Mouse (Mus musculus) hematopoietic stem cell, adult 5-6 weeks (primary cell): ENCODE measurements at regions not wholly inside any gene's neighbourhood (a gene's known extent, or its start where the extent isn't known, plus 50 kb on each side); places are given as distances from the start of the nearest gene placed in this dataset.

Experiments used
- ATAC-seq, 2 experiments: fragments of 125-278 bp in 1 of 2; replicated peaks in 1 of 2; 2 replicates each; pipeline ENCODE4 v1.8.0; 2016 to 2017; ENCODE audit warnings: inconsistent platforms in 2 of 2, mild to moderate bottlenecking in 2 of 2, moderate number of reproducible peaks in 2 of 2, low read depth in 1 of 2, moderate TSS enrichment in 1 of 2; ENCODE audit not compliant: low FRiP score in 2 of 2, poor library complexity in 2 of 2, severe bottlenecking in 2 of 2, insufficient read depth in 1 of 2, low TSS enrichment in 1 of 2

- ATAC-seq = no peak
These were observed 122.7 kb upstream of the Rab11fip2 start for GRCm38 (mm10) chr19:60066183-60066582.

- no peak for ATAC-seq
These were observed 111.8 kb upstream of the Rab11fip2 start for GRCm38 (mm10) chr19:60055121-60055874.

- ATAC-seq = no peak
These were observed 107.7 kb upstream of the Rab11fip2 start for GRCm38 (mm10) chr19:60051151-60051550.

GRCm38 (mm10) chr19:60040721-60041120 lies 97.3 kb upstream of the Rab11fip2 start:
- ATAC-seq = no peak

- no peak for ATAC-seq
These were observed 89.2 kb upstream of the Rab11fip2 start for GRCm38 (mm10) chr19:60032667-60033066.

GRCm38 (mm10) chr19:60030212-60030788 lies 86.8 kb upstream of the Rab11fip2 start:
- ATAC-seq = no peak

- ATAC-seq = no peak
These were observed 86.3 kb upstream of the Rab11fip2 start for GRCm38 (mm10) chr19:60029720-60030119.

- no peak for ATAC-seq
These were observed 72.3 kb upstream of the Rab11fip2 start for GRCm38 (mm10) chr19:60015614-60016300.

- ATAC-seq = no peak
These were observed 52.1 kb upstream of the Rab11fip2 start for GRCm38 (mm10) chr19:59995557-59995956.
